Mouse (Mus musculus): Measurements from ENCODE around the gene Gm49337. TPM values are rescaled to one million over a fixed set of nuclear protein-coding genes. Genes with fewer than 3 reads are reported as not detected.

Gene Gm49337
- polyA plus RNA-seq, 1 experiment, result not detected

DNA sequence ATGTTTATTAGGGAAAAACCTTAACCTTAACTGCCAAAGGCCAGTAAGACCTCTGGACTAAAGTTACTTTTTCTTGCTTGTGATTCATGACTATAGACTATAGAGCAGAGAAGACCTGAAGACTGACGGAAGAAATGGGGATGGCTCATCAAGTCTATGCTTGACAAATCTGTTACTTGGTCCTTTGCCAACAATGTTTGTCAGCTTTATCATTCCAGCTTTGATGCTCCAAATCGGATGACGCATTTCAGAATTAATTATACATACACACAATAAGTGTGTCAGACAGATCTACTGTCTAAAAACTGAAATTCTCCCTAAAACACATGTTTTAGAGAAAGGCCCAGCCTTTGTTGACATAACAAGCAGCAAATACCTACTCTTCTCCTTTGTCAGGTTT is 156.1 kb downstream of the Gm49337 start:
- no peak for TF ChIP-seq GATA1 (IDR thresholded peaks at IDR 0.05; ENCODE audit: low read length)

DNA sequence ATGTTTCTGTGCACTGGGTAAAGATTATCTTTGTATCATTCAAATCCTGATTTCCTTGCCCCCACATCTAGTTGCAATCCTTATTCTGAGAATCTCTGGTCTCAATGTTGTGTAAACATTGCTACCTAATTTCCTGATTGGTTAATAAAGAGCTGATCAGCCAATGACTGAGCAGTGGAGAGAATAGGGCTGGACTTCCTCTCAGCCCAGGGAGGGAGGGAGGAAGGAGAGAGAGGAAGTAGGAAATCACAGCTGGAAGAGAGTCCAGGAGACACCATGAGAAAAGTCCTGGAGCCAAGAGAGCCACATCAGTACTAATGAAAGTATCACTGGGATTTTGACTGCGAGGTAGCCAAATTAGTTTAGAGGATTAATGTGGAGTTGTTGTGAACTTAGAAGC is 163.1 kb downstream of the Gm49337 start:
- TF ChIP-seq GATA1 (IDR thresholded peaks at IDR 0.05; ENCODE audit: low read length), result no peak

DNA sequence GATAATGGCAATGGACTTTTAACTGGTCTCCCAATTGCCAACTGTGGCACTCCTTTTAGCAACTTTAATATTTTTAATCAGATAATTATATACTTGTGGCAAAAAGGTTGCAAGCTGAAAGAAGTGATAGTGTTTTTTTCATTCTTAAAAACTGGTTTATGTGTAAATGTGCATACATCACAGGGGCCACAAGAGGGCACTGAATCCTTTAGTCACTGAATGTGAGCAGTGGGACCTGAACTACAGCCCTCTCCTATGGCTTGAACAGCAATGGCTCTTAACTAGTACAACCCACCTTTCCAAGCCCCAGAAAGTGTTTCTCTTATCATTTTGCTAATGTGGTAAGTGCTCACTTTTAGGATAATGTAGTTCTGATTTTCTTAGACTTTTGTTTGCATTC is 168.9 kb downstream of the Gm49337 start:
- no peak for TF ChIP-seq GATA1 (IDR thresholded peaks at IDR 0.05; ENCODE audit: low read length)

Other genes with a start within 250 kb of the Gm49337 start
- not detected in 2 replicates for gene Dmbx1, start 233.5 kb upstream of the Gm49337 start, polyA plus RNA-seq (2012)
- not detected in 2 replicates for gene Faah, start 155.5 kb upstream of the Gm49337 start, polyA plus RNA-seq (2012)
- gene Nsun4, start 119.5 kb upstream of the Gm49337 start, polyA plus RNA-seq (2012), result 0.11 and 0.37 TPM in 2 replicates
- 18.6 and 22.9 TPM in 2 replicates for gene Uqcrh, start 98.3 kb upstream of the Gm49337 start, polyA plus RNA-seq (2012)
- 37.6 and 60.8 TPM in 2 replicates for gene Lrrc41, start 98.1 kb upstream of the Gm49337 start, polyA plus RNA-seq (2012)
- gene Rad54l, start 49.7 kb upstream of the Gm49337 start, polyA plus RNA-seq (2012), result 2.0 and 2.4 TPM in 2 replicates
- 12.0 and 12.6 TPM in 2 replicates for gene Pomgnt1, start 49.5 kb upstream of the Gm49337 start, polyA plus RNA-seq (2012)
- 0.01 TPM in 1 of 2 replicates, not detected in the other for gene Lurap1, start 22.0 kb upstream of the Gm49337 start, polyA plus RNA-seq (2012)
- gene Tspan1, start 5.8 kb upstream of the Gm49337 start, polyA plus RNA-seq (2012), result not detected in 2 replicates
- gene 1700042G07Rik, start within 50 bp of the Gm49337 start, polyA plus RNA-seq (2012), result not detected in 2 replicates
- 6.5 and 7.2 TPM in 2 replicates for gene Pik3r3, start 48.2 kb downstream of the Gm49337 start, polyA plus RNA-seq (2012)

Measured in G1E-ER4 (cell line).